Mouse (Mus musculus): ENCODE measurements at regions not wholly inside any gene's neighbourhood (a gene's known extent, or its start where the extent isn't known, plus 50 kb on each side); places are given as distances from the start of the nearest gene placed in this dataset.

GRCm38 (mm10) chr8:90576976-90577375, 228.8 kb upstream of the Tox3 start:
- Histone ChIP-seq H3K79me2 (ENCODE audit: control insufficient read depth, insufficient read depth) (no peaks in the 10 kb centered on the region), H3ac (ENCODE audit: control insufficient read depth, insufficient read length) (no peak overlapping the region), H3K27me3 (ENCODE audit: control insufficient read depth, insufficient read depth, insufficient read length) (no peaks in the 10 kb centered on the region), H3K4me3 (no peak overlapping the region), H3K4me2 (ENCODE audit: low read depth) (no peak overlapping the region), H3K36me3 (ENCODE audit: control insufficient read depth, insufficient read depth) (no peaks in the 10 kb centered on the region)
- TF ChIP-seq POLR2A (IDR thresholded peaks at IDR 0.05; ENCODE audit: insufficient read length, low read depth) (no peak), TCF3 (IDR thresholded peaks at IDR 0.05; ENCODE audit: insufficient read length, low read depth) (no peak), MAX (IDR thresholded peaks at IDR 0.05; ENCODE audit: low read depth) (no peak), POLR2AphosphoS2 (IDR thresholded peaks at IDR 0.05; ENCODE audit: insufficient read length, low read depth) (no peak), SRF (IDR thresholded peaks at IDR 0.05; ENCODE audit: control insufficient read depth, insufficient read length, low read depth) (no peak), REST (IDR thresholded peaks at IDR 0.05; ENCODE audit: insufficient read depth, insufficient read length) (no peak), E2F4 (IDR thresholded peaks at IDR 0.05; ENCODE audit: insufficient read depth) (no peak), MYOG (IDR thresholded peaks at IDR 0.05; ENCODE audit: control insufficient read depth in 1 of 3, insufficient read depth in 1 of 3, insufficient read length in 2 of 3, low read depth in 2 of 3) (no peak), USF1 (IDR thresholded peaks at IDR 0.05; ENCODE audit: low read depth) (no peak), CEBPB (IDR thresholded peaks at IDR 0.05; ENCODE audit: insufficient read depth, poor library complexity, severe bottlenecking) (no peak), TCF12 (IDR thresholded peaks at IDR 0.05; ENCODE audit: insufficient read depth, poor library complexity, severe bottlenecking) (no peak)

GRCm38 (mm10) chr8:90574676-90575075, 226.5 kb upstream of the Tox3 start:
- no peaks in the 10 kb centered on the region for H3K79me2 ChIP-seq (ENCODE audit: control insufficient read depth, insufficient read depth)
- H3K4me2 ChIP-seq (ENCODE audit: low read depth), result no peak overlapping the region
- no peak overlapping the region for H3ac ChIP-seq (ENCODE audit: control insufficient read depth, insufficient read length)
- TF ChIP-seq SRF (IDR thresholded peaks at IDR 0.05; ENCODE audit: control insufficient read depth, insufficient read length, low read depth) (no peak), TCF3 (IDR thresholded peaks at IDR 0.05; ENCODE audit: insufficient read length, low read depth) (no peak), POLR2AphosphoS2 (IDR thresholded peaks at IDR 0.05; ENCODE audit: insufficient read length, low read depth) (no peak), MAX (IDR thresholded peaks at IDR 0.05; ENCODE audit: low read depth) (no peak), POLR2A (IDR thresholded peaks at IDR 0.05; ENCODE audit: insufficient read length, low read depth) (no peak), E2F4 (IDR thresholded peaks at IDR 0.05; ENCODE audit: insufficient read depth) (no peak), USF1 (IDR thresholded peaks at IDR 0.05; ENCODE audit: low read depth) (no peak), TCF12 (IDR thresholded peaks at IDR 0.05; ENCODE audit: insufficient read depth, poor library complexity, severe bottlenecking) (no peak), MYOG (IDR thresholded peaks at IDR 0.05; ENCODE audit: control insufficient read depth in 1 of 3, insufficient read depth in 1 of 3, insufficient read length in 2 of 3, low read depth in 2 of 3) (no peak), CEBPB (IDR thresholded peaks at IDR 0.05; ENCODE audit: insufficient read depth, poor library complexity, severe bottlenecking) (no peak), MYOD1 (IDR thresholded peaks at IDR 0.05; ENCODE audit: control insufficient read depth in 1 of 3, insufficient read length in 2 of 3, low read depth in 2 of 3) (no peak), REST (IDR thresholded peaks at IDR 0.05; ENCODE audit: insufficient read depth, insufficient read length) (no peak)
- H3K27me3 ChIP-seq (ENCODE audit: control insufficient read depth, insufficient read depth, insufficient read length), result no peaks in the 10 kb centered on the region
- no peaks in the 10 kb centered on the region for H3K36me3 ChIP-seq (ENCODE audit: control insufficient read depth, insufficient read depth)
- no peak overlapping the region for H3K4me3 ChIP-seq

GRCm38 (mm10) chr8:90556079-90556427, 207.9 kb upstream of the Tox3 start:
- Histone ChIP-seq H3K79me2 (ENCODE audit: control insufficient read depth, insufficient read depth) (no peaks in the 10 kb centered on the region), H3K4me3 (no peak overlapping the region), H3K4me2 (ENCODE audit: low read depth) (no peak overlapping the region), H3K27me3 (ENCODE audit: control insufficient read depth, insufficient read depth, insufficient read length) (no peaks in the 10 kb centered on the region), H3ac (ENCODE audit: control insufficient read depth, insufficient read length) (no peak overlapping the region), H3K36me3 (ENCODE audit: control insufficient read depth, insufficient read depth) (no peaks in the 10 kb centered on the region)
- TF ChIP-seq TCF3 (IDR thresholded peaks at IDR 0.05; ENCODE audit: insufficient read length, low read depth) (no peak), MYOD1 (IDR thresholded peaks at IDR 0.05; ENCODE audit: control insufficient read depth in 1 of 3, insufficient read length in 2 of 3, low read depth in 2 of 3) (no peak), E2F4 (IDR thresholded peaks at IDR 0.05; ENCODE audit: insufficient read depth) (no peak), USF1 (IDR thresholded peaks at IDR 0.05; ENCODE audit: low read depth) (no peak), CEBPB (IDR thresholded peaks at IDR 0.05; ENCODE audit: insufficient read depth, poor library complexity, severe bottlenecking) (no peak), MAX (IDR thresholded peaks at IDR 0.05; ENCODE audit: low read depth) (no peak), SRF (IDR thresholded peaks at IDR 0.05; ENCODE audit: control insufficient read depth, insufficient read length, low read depth) (no peak), TCF12 (IDR thresholded peaks at IDR 0.05; ENCODE audit: insufficient read depth, poor library complexity, severe bottlenecking) (no peak)

- Histone ChIP-seq H3ac (ENCODE audit: control insufficient read depth, insufficient read length) (no peak overlapping the region), H3K79me2 (ENCODE audit: control insufficient read depth, insufficient read depth) (no peaks in the 10 kb centered on the region), H3K27me3 (ENCODE audit: control insufficient read depth, insufficient read depth, insufficient read length) (no peaks in the 10 kb centered on the region), H3K36me3 (ENCODE audit: control insufficient read depth, insufficient read depth) (no peaks in the 10 kb centered on the region), H3K4me3 (no peak overlapping the region), H3K4me2 (ENCODE audit: low read depth) (no peak overlapping the region)
- TF ChIP-seq POLR2A (IDR thresholded peaks at IDR 0.05; ENCODE audit: insufficient read length, low read depth) (no peak), MYOD1 (IDR thresholded peaks at IDR 0.05; ENCODE audit: control insufficient read depth in 1 of 3, insufficient read length in 2 of 3, low read depth in 2 of 3) (no peak), REST (IDR thresholded peaks at IDR 0.05; ENCODE audit: insufficient read depth, insufficient read length) (no peak), MYOG (IDR thresholded peaks at IDR 0.05; ENCODE audit: control insufficient read depth in 1 of 3, insufficient read depth in 1 of 3, insufficient read length in 2 of 3, low read depth in 2 of 3) (no peak), CEBPB (IDR thresholded peaks at IDR 0.05; ENCODE audit: insufficient read depth, poor library complexity, severe bottlenecking) (no peak), SRF (IDR thresholded peaks at IDR 0.05; ENCODE audit: control insufficient read depth, insufficient read length, low read depth) (no peak), TCF12 (IDR thresholded peaks at IDR 0.05; ENCODE audit: insufficient read depth, poor library complexity, severe bottlenecking) (no peak), POLR2AphosphoS2 (IDR thresholded peaks at IDR 0.05; ENCODE audit: insufficient read length, low read depth) (no peak), E2F4 (IDR thresholded peaks at IDR 0.05; ENCODE audit: insufficient read depth) (no peak), TCF3 (IDR thresholded peaks at IDR 0.05; ENCODE audit: insufficient read length, low read depth) (no peak), MAX (IDR thresholded peaks at IDR 0.05; ENCODE audit: low read depth) (no peak), USF1 (IDR thresholded peaks at IDR 0.05; ENCODE audit: low read depth) (no peak)
Observed at GRCm38 (mm10) chr8:90555415-90556078, 207.4 kb upstream of the Tox3 start.

Measured in myocyte (in vitro differentiated cells).